Mouse (Mus musculus): ENCODE data around the gene Msmo1. TPM values are rescaled to one million over a fixed set of nuclear protein-coding genes. Genes with fewer than 3 reads are reported as not detected.

Msmo1 gene
- polyA plus RNA-seq, 1 experiment, result 175 TPM

DNA sequence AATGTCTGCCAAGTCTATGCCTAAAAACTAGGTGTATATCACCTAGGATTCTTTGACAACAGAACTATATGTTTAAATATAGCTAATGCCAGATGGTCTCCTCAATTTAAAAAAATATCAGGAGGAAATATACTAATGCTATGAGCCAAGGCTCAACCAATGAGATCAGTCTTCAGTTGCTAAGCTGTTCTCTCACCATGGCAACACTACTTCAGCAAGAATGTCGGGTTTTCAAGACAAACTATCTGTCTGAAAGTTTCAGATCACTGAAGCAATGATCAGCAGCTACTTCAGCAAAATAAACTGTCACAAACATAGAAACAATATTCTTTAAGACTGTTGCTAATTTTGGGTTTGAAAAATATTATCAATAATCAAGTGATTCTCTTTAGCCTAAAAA, 61.7 kb downstream of the Msmo1 start:
- no peak overlapping the region for H3K27ac ChIP-seq (ENCODE audit: insufficient read depth, low read length)

More for the DNA sequence above, 61.7 kb downstream of the Msmo1 start:
- no peaks in the 10 kb centered on the region for H3K4me1 ChIP-seq (ENCODE audit: control insufficient read depth, insufficient read depth, low read length)
- H3K36me3 ChIP-seq (ENCODE audit: control insufficient read depth, insufficient read depth, low read length, poor library complexity, severe bottlenecking), result no peaks in the 10 kb centered on the region
- no peak overlapping the region for H3K4me3 ChIP-seq (ENCODE audit: low read depth, low read length)
- H3K9ac ChIP-seq (ENCODE audit: low read depth, poor library complexity, severe bottlenecking), result no peak overlapping the region
- TF ChIP-seq CTCF (IDR thresholded peaks at IDR 0.05; ENCODE audit: low read depth, low read length) (no peak), EP300 (IDR thresholded peaks at IDR 0.05; ENCODE audit: insufficient read depth, low read depth, low read length) (no peak), POLR2A (IDR thresholded peaks at IDR 0.05; ENCODE audit: insufficient read depth, low read length) (no peak)
- H3K9me3 ChIP-seq (replicated peaks; ENCODE audit: control insufficient read depth, insufficient read depth, low read length, poor library complexity, severe bottlenecking), result peaks cover 3% of the 10 kb centered on the region; the same call in 1 of the 2 replicates
- H3K27me3 ChIP-seq (ENCODE audit: control insufficient read depth, insufficient read depth, low read length, poor library complexity, severe bottlenecking), result no peaks in the 10 kb centered on the region

Other genes starting within 250 kb of the Msmo1 start
- 24.7 and 34.5 TPM in 2 replicates for gene Cpe, start 40.7 kb downstream of the Msmo1 start, polyA plus RNA-seq (2011; ENCODE audit: insufficient read depth, insufficient read length, low read depth, missing spikeins)
- 25.8 and 25.9 TPM in 2 replicates for gene Klhl2, start 116.2 kb upstream of the Msmo1 start, polyA plus RNA-seq (2011; ENCODE audit: insufficient read depth, insufficient read length, low read depth, missing spikeins)
- gene Tmem192, start 213.4 kb upstream of the Msmo1 start, polyA plus RNA-seq (2011; ENCODE audit: insufficient read depth, insufficient read length, low read depth, missing spikeins), result 40.6 and 47.8 TPM in 2 replicates

Measured in ES-Bruce4 (cell line).